Comparison of ENCODE assay signal across 23 mouse cellular contexts in the genomic region with DNA sequence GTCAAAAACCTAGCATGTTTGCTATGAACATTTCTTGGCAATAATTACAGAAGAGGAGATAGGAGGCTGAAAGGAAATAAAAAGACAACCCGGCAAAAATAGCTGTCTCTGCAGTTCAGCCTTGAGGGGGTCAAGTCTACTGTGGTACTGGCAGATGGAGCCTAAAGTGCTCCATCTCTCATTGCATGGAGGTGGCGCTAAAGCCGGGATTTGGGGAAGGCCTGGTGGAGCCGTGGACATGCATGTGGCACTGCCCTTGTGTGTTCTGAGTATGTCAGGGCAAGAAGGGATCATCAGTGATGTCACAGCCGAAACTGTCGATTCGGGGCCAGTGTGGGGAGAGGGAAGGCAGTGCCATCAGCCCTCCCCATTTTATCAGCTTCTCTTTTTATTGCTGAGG.
A peak's percentile ranks its signal among the peaks of the same experiment; 100 is the strongest.
DNase-seq lines count a peak whose midpoint lies in the region; ATAC-seq and TF ChIP-seq lines count a peak whose summit lies in the region.
"Had no signal": no experiment of that assay in that cellular context is flagged by ENCODE, and none has a peak within 500 bp of the region (broad histone marks: within the 10 kb centered on the region; RNA-seq: fewer than 3 reads in every experiment).

No protein-coding gene starts in this region.

- no peaks in the 10 kb centered on the region for H3K4me1 ChIP-seq in hindbrain, postnatal 0 days (ENCODE audit: insufficient read depth, low read length)
- H3K4me1 ChIP-seq in hindbrain, embryonic 16.5 days (ENCODE audit: control insufficient read depth, insufficient read depth, low read depth, low read length), result no peaks in the 10 kb centered on the region
- H3K4me1 ChIP-seq in midbrain, postnatal 0 days (ENCODE audit: insufficient read depth, low read length), result no peaks in the 10 kb centered on the region
- H3K4me1 ChIP-seq in midbrain, embryonic 15.5 days, result no peaks in the 10 kb centered on the region
- H3K4me1 ChIP-seq: embryonic facial prominence, embryonic 10.5 days; embryonic facial prominence, embryonic 12.5 days; forebrain, embryonic 13.5 days; forebrain, embryonic 15.5 days had no signal

- no peak overlapping the region for H3K27ac ChIP-seq in hindbrain, postnatal 0 days
- no peak overlapping the region for H3K27ac ChIP-seq in hindbrain, embryonic 16.5 days (ENCODE audit: low read depth, low read length)
- H3K27ac ChIP-seq in midbrain, postnatal 0 days (ENCODE audit: low read depth, low read length), result no peak overlapping the region
- H3K27ac ChIP-seq in midbrain, embryonic 15.5 days, result no peak overlapping the region
- H3K27ac ChIP-seq: embryonic facial prominence, embryonic 10.5 days; embryonic facial prominence, embryonic 12.5 days; forebrain, embryonic 13.5 days; forebrain, embryonic 15.5 days had no signal

- TF ChIP-seq CTCF in hindbrain, postnatal 0 days (IDR thresholded peaks at IDR 0.05; ENCODE audit: low read depth), result peak; percentile 46
- peak; percentile 40 for TF ChIP-seq CTCF in midbrain, postnatal 0 days (IDR thresholded peaks at IDR 0.05)

- no peak overlapping the region for H3K4me3 ChIP-seq in hindbrain, postnatal 0 days (ENCODE audit: low read length)
- no peak overlapping the region for H3K4me3 ChIP-seq in hindbrain, embryonic 16.5 days (ENCODE audit: low read length)
- H3K4me3 ChIP-seq in midbrain, postnatal 0 days (ENCODE audit: low read depth, low read length), result no peak overlapping the region
- no peak overlapping the region for H3K4me3 ChIP-seq in midbrain, embryonic 15.5 days
- H3K4me3 ChIP-seq: embryonic facial prominence, embryonic 10.5 days; embryonic facial prominence, embryonic 12.5 days; forebrain, embryonic 13.5 days; forebrain, embryonic 15.5 days had no signal

- H3K36me3 ChIP-seq in hindbrain, postnatal 0 days (ENCODE audit: insufficient read depth, low read length), result no peaks in the 10 kb centered on the region
- H3K36me3 ChIP-seq in hindbrain, embryonic 16.5 days (ENCODE audit: control insufficient read depth, insufficient read depth, low read length), result no peaks in the 10 kb centered on the region
- H3K36me3 ChIP-seq in midbrain, postnatal 0 days (ENCODE audit: insufficient read depth, low read length), result no peaks in the 10 kb centered on the region
- no peaks in the 10 kb centered on the region for H3K36me3 ChIP-seq in midbrain, embryonic 15.5 days (replicated peaks)
- H3K36me3 ChIP-seq: embryonic facial prominence, embryonic 10.5 days; embryonic facial prominence, embryonic 12.5 days; forebrain, embryonic 15.5 days; G1E had no signal

- WGBS in hindbrain, postnatal 0 days, result 65% methylated on average over 7 of the region's 7 CpGs
- 75% methylated on average over 7 of the region's 7 CpGs for WGBS in hindbrain, embryonic 16.5 days
- 82% methylated on average over 7 of the region's 7 CpGs for WGBS in midbrain, postnatal 0 days
- WGBS in midbrain, embryonic 15.5 days, result 78% methylated on average over 7 of the region's 7 CpGs

- no peak overlapping the region for H3K9ac ChIP-seq in hindbrain, postnatal 0 days (replicated peaks; ENCODE audit: low read length)
- H3K9ac ChIP-seq in hindbrain, embryonic 16.5 days (ENCODE audit: low read depth, low read length), result no peak overlapping the region
- no peak overlapping the region for H3K9ac ChIP-seq in midbrain, postnatal 0 days (replicated peaks; ENCODE audit: low read length, poor library complexity, severe bottlenecking)
- no peak overlapping the region for H3K9ac ChIP-seq in midbrain, embryonic 15.5 days
- H3K9ac ChIP-seq: embryonic facial prominence, embryonic 12.5 days; forebrain, embryonic 13.5 days; forebrain, embryonic 15.5 days; forebrain, postnatal 0 days had no signal

- H3K4me2 ChIP-seq in hindbrain, postnatal 0 days (ENCODE audit: low read depth, low read length), result no peak overlapping the region
- H3K4me2 ChIP-seq in hindbrain, embryonic 16.5 days (ENCODE audit: low read length), result no peak overlapping the region
- no peak overlapping the region for H3K4me2 ChIP-seq in midbrain, postnatal 0 days (ENCODE audit: low read depth, low read length, poor library complexity, severe bottlenecking)
- no peak overlapping the region for H3K4me2 ChIP-seq in midbrain, embryonic 15.5 days
- H3K4me2 ChIP-seq: embryonic facial prominence, embryonic 12.5 days; forebrain, embryonic 13.5 days; forebrain, embryonic 15.5 days had no signal

- no peaks in the 10 kb centered on the region for H3K27me3 ChIP-seq in hindbrain, postnatal 0 days (ENCODE audit: insufficient read depth, low read length)
- H3K27me3 ChIP-seq in hindbrain, embryonic 16.5 days (replicated peaks; ENCODE audit: control insufficient read depth, insufficient read depth, low read length), result no peaks in the 10 kb centered on the region
- no peaks in the 10 kb centered on the region for H3K27me3 ChIP-seq in midbrain, postnatal 0 days (ENCODE audit: insufficient read depth, low read length)
- H3K27me3 ChIP-seq in midbrain, embryonic 15.5 days (replicated peaks), result no peaks in the 10 kb centered on the region
- H3K27me3 ChIP-seq: CH12.LX; embryonic facial prominence, embryonic 12.5 days; forebrain, embryonic 13.5 days; forebrain, embryonic 15.5 days; Patski had no signal

- H3K9me3 ChIP-seq in hindbrain, postnatal 0 days (ENCODE audit: low read length), result no peaks in the 10 kb centered on the region
- no peaks in the 10 kb centered on the region for H3K9me3 ChIP-seq in hindbrain, embryonic 16.5 days (ENCODE audit: control insufficient read depth, low read length)
- no peaks in the 10 kb centered on the region for H3K9me3 ChIP-seq in midbrain, postnatal 0 days (ENCODE audit: low read length)
- no peaks in the 10 kb centered on the region for H3K9me3 ChIP-seq in midbrain, embryonic 15.5 days
- H3K9me3 ChIP-seq: embryonic facial prominence, embryonic 10.5 days; embryonic facial prominence, embryonic 12.5 days; forebrain, embryonic 13.5 days; forebrain, embryonic 15.5 days had no signal

- ATAC-seq in hindbrain, postnatal 0 days, result no peak
- no peak for ATAC-seq in hindbrain, embryonic 16.5 days
- ATAC-seq in midbrain, postnatal 0 days (ENCODE audit: low FRiP score), result no peak
- ATAC-seq in midbrain, embryonic 15.5 days (replicated peaks), result no peak
- ATAC-seq: activated CD4-positive, CD25-positive, alpha-beta regulatory T cell, adult 4 months; CD4-positive, CD25-positive, alpha-beta regulatory T cell, adult 4 months; forebrain, embryonic 13.5 days; forebrain, embryonic 15.5 days; forebrain, postnatal 0 days; Patski had no signal

- peak; percentile 65 to 70 for DNase-seq in cerebellum, postnatal 10 days
- no peak for DNase-seq in cerebellum, adult 11-12 months
- DNase-seq in hindbrain, postnatal 0 days (ENCODE audit: low spot score), result peak; percentile 32
- peak; percentile 41 for DNase-seq in midbrain, postnatal 0 days (ENCODE audit: low spot score)
- DNase-seq: adrenal gland, adult 8-10 months; adrenal gland, postnatal 14 days; adrenal gland, postnatal 36 days; B cell, adult 2 months; cerebellum, adult 18-20 months; cerebellum, adult 8-10 months; cerebellum, adult 9-11 months; forebrain, postnatal 0 days had no signal
